ENCODE assay signal across 24 mouse cellular contexts in the genomic region with DNA sequence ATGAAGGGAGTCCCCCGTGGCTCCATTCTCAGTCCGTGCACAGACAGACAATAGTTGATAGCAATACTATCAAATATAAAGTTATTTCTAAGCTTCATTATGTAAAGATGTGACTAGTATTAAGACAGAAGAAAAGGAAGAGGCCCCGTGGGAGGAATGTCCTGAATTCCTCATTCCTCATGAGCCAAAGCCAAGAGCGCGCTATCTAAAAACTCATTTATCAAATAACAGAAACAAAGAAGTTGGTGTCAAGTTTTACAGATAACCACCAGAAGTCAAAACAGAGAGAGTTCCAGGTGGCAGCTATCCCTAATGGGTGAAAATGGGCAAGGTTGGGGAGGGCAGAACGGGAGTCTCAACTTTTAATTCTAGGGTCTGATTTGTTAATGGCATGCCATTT.
DNase-seq lines count a peak whose midpoint lies in the region; ATAC-seq and TF ChIP-seq lines count a peak whose summit lies in the region.
"Had no signal": no experiment of that assay in that cellular context is flagged by ENCODE, and none has a peak within 500 bp of the region (broad histone marks: within the 10 kb centered on the region; RNA-seq: fewer than 3 reads in every experiment).

No protein-coding gene starts in this region.

- H3K4me3 ChIP-seq in kidney, embryonic 16.5 days (ENCODE audit: low read length), result no peak overlapping the region
- H3K4me3 ChIP-seq in kidney, postnatal 0 days (replicated peaks; ENCODE audit: low read depth, low read length), result no peak overlapping the region
- no peak overlapping the region for H3K4me3 ChIP-seq in layer of hippocampus, adult 2 months
- H3K4me3 ChIP-seq: embryonic facial prominence, embryonic 13.5 days; embryonic facial prominence, embryonic 15.5 days; erythroblast, embryonic 14.5 days; forebrain, embryonic 10.5 days; forebrain, embryonic 12.5 days had no signal

- WGBS in kidney, embryonic 16.5 days, result 30% methylated on average over 6 of the region's 6 CpGs
- WGBS in kidney, postnatal 0 days, result 31% methylated on average over 6 of the region's 6 CpGs

- H3K27me3 ChIP-seq in kidney, embryonic 16.5 days (ENCODE audit: insufficient read depth, low read length), result no peaks in the 10 kb centered on the region
- no peaks in the 10 kb centered on the region for H3K27me3 ChIP-seq in kidney, postnatal 0 days (ENCODE audit: insufficient read depth, low read length)
- H3K27me3 ChIP-seq: embryonic facial prominence, embryonic 13.5 days; embryonic facial prominence, embryonic 15.5 days; forebrain, embryonic 12.5 days had no signal

- H3K9me3 ChIP-seq in kidney, embryonic 16.5 days (ENCODE audit: low read length), result no peaks in the 10 kb centered on the region
- H3K9me3 ChIP-seq in kidney, postnatal 0 days (replicated peaks; ENCODE audit: low read length), result no peaks in the 10 kb centered on the region
- H3K9me3 ChIP-seq: embryonic facial prominence, embryonic 13.5 days; embryonic facial prominence, embryonic 15.5 days; forebrain, embryonic 10.5 days; forebrain, embryonic 12.5 days had no signal

- no peak overlapping the region for H3K27ac ChIP-seq in kidney, embryonic 16.5 days (ENCODE audit: low read length)
- no peak overlapping the region for H3K27ac ChIP-seq in kidney, postnatal 0 days
- H3K27ac ChIP-seq in layer of hippocampus, adult 2 months, result peak overlapping the region; percentile 80
- H3K27ac ChIP-seq: forebrain, embryonic 10.5 days; forebrain, embryonic 12.5 days had no signal

- peak; percentile 25 for DNase-seq in kidney, adult 9 months
- peak; percentile 57 for DNase-seq in kidney, postnatal 0 days (ENCODE audit: low spot score)
- no peak for DNase-seq in kidney, postnatal 36 days
- DNase-seq in layer of hippocampus, adult 2 months (ENCODE audit: low spot score in 2 of 2), result no peak
- DNase-seq in layer of hippocampus, postnatal 10 days (ENCODE audit: low spot score in 2 of 2), result no peak
- peak; percentile 28 for DNase-seq in lung, postnatal 36 days
- DNase-seq in lung, postnatal 14 days, result no peak
- DNase-seq: adrenal gland, adult 2 months; adrenal gland, postnatal 10 days; adrenal gland, postnatal 25 days; cerebellum, adult 11 months; cerebellum, adult 18-20 months; cerebellum, adult 8-10 months; cerebellum, adult 9-11 months; cerebellum, postnatal 14 days; cerebellum, postnatal 36 days; embryo, embryonic 11 days had no signal

- peaks cover 17% of the 10 kb centered on the region for H3K4me1 ChIP-seq in kidney, embryonic 16.5 days (ENCODE audit: insufficient read depth, low read length)
- 0 out of 2 replicates have a peak, but pooled peaks cover 9% of the 10 kb centered on the region for H3K4me1 ChIP-seq in kidney, postnatal 0 days (replicated peaks; ENCODE audit: insufficient read depth, low read length)

- ATAC-seq in kidney, embryonic 16.5 days (ENCODE audit: low FRiP score, low TSS enrichment), result no peak
- ATAC-seq in kidney, postnatal 0 days (replicated peaks; ENCODE audit: low FRiP score, low read depth), result no peak
- ATAC-seq: forebrain, embryonic 14.5 days had no signal

- H3K9ac ChIP-seq in kidney, embryonic 16.5 days (replicated peaks; ENCODE audit: low read length), result no peak overlapping the region
- no peak overlapping the region for H3K9ac ChIP-seq in kidney, postnatal 0 days (ENCODE audit: low read depth, low read length)
- H3K9ac ChIP-seq: embryonic facial prominence, embryonic 13.5 days; embryonic facial prominence, embryonic 15.5 days; forebrain, embryonic 12.5 days had no signal

- no peak for TF ChIP-seq CTCF in kidney, postnatal 0 days (IDR thresholded peaks at IDR 0.05; ENCODE audit: low read depth)
- no peak for TF ChIP-seq CTCF in layer of hippocampus, adult 2 months (conservative IDR thresholded peaks at IDR 0.05)

- no peak overlapping the region for H3K4me2 ChIP-seq in kidney, embryonic 16.5 days (replicated peaks; ENCODE audit: low read depth, low read length)
- no peak overlapping the region for H3K4me2 ChIP-seq in kidney, postnatal 0 days (ENCODE audit: low read length)
- H3K4me2 ChIP-seq: forebrain, embryonic 12.5 days had no signal

- H3K36me3 ChIP-seq in kidney, embryonic 16.5 days (ENCODE audit: insufficient read depth, low read length), result 0 out of 2 replicates have a peak, but pooled peaks cover 3% of the 10 kb centered on the region
- H3K36me3 ChIP-seq in kidney, postnatal 0 days (ENCODE audit: insufficient read depth, low read length), result no peaks in the 10 kb centered on the region
- H3K36me3 ChIP-seq: embryonic facial prominence, embryonic 13.5 days; forebrain, embryonic 10.5 days; forebrain, embryonic 12.5 days had no signal

Comparison
In these comparisons a context has a peak if more than half of its experiments do, and no peak if none do; other contexts are left out.
1. DNase-seq: peak in kidney, adult 9 months (single experiment), kidney, postnatal 0 days (single experiment) and lung, postnatal 36 days (single experiment); none in kidney, postnatal 36 days (0 of 2), layer of hippocampus, adult 2 months (0 of 2), layer of hippocampus, postnatal 10 days (0 of 2) and lung, postnatal 14 days (single experiment).